Mouse (Mus musculus) frontal cortex, adult 2 months (tissue): Measurements from ENCODE around the gene Tmem156. TPM values are rescaled to one million over a fixed set of nuclear protein-coding genes. Genes with fewer than 3 reads are reported as not detected.
A peak's percentile ranks its signal among the peaks of the same experiment; 100 is the strongest.

ENCODE experiments used
- DNase-seq, 2 experiments: peaks; one replicate each; pipeline ENCODE4 v3.0.0; 2022; ENCODE audit warnings: low spot score in 1 of 2; ENCODE audit errors: extremely low spot score in 1 of 2
- polyA plus RNA-seq: library from polyadenylated mRNA; depleted of rRNA; stranded (reverse); fragments of >200 nt; gene quantifications from 2 replicates; pipeline ENCODE4 v1.2.3, GENCODE M21; 2012

Tmem156 gene
- polyA plus RNA-seq, 1 experiment, result 0.40 TPM

- DNase-seq, result no peak
These were observed 8.1 kb upstream of the Tmem156 start for GRCm38 (mm10) chr5:65100002-65100401.

- DNase-seq, result no peak
These were observed 5.5 kb upstream of the Tmem156 start for GRCm38 (mm10) chr5:65097457-65097856.

- DNase-seq, result no peak
These were observed 4.9 kb upstream of the Tmem156 start for GRCm38 (mm10) chr5:65096805-65097204.

- DNase-seq, result no peak
These were observed 4.2 kb upstream of the Tmem156 start for GRCm38 (mm10) chr5:65096082-65096481.

- DNase-seq, result no peak
These were observed 3.1 kb upstream of the Tmem156 start for GRCm38 (mm10) chr5:65094902-65095545.

GRCm38 (mm10) chr5:65093769-65094168 is 1.8 kb upstream of the Tmem156 start:
- no peak for DNase-seq

- DNase-seq, result no peak
These were observed 611 bp downstream of the Tmem156 start for GRCm38 (mm10) chr5:65091184-65091858.

GRCm38 (mm10) chr5:65089707-65090106 is 2.2 kb downstream of the Tmem156 start:
- no peak for DNase-seq

GRCm38 (mm10) chr5:65086522-65086921 is 5.4 kb downstream of the Tmem156 start:
- DNase-seq, result no peak

- no peak for DNase-seq
These were observed 10.1 kb downstream of the Tmem156 start for GRCm38 (mm10) chr5:65081836-65082235.

GRCm38 (mm10) chr5:65079881-65080280 is 12.1 kb downstream of the Tmem156 start:
- DNase-seq, result peak; percentile 8 to 66

GRCm38 (mm10) chr5:65078081-65078480 is 13.9 kb downstream of the Tmem156 start:
- no peak for DNase-seq

GRCm38 (mm10) chr5:65076748-65077147 is 15.2 kb downstream of the Tmem156 start:
- no peak for DNase-seq

GRCm38 (mm10) chr5:65076087-65076486 is 15.8 kb downstream of the Tmem156 start:
- DNase-seq, result peak in 1 of 2 experiments; percentile 15

- no peak for DNase-seq
These were observed 17.2 kb downstream of the Tmem156 start for GRCm38 (mm10) chr5:65074693-65075092.

GRCm38 (mm10) chr5:65073247-65073646 is 18.7 kb downstream of the Tmem156 start:
- no peak for DNase-seq

- DNase-seq, result peak in 1 of 2 experiments; percentile 6
These were observed 20.2 kb downstream of the Tmem156 start for GRCm38 (mm10) chr5:65071689-65072118.

- DNase-seq, result no peak
These were observed 22.1 kb downstream of the Tmem156 start for GRCm38 (mm10) chr5:65069872-65070271.

GRCm38 (mm10) chr5:65068166-65068565 is 23.8 kb downstream of the Tmem156 start:
- no peak for DNase-seq

- DNase-seq, result no peak
These were observed 28.7 kb downstream of the Tmem156 start for GRCm38 (mm10) chr5:65063266-65063665.

- DNase-seq, result no peak
These were observed 29.7 kb downstream of the Tmem156 start for GRCm38 (mm10) chr5:65062236-65062635.

GRCm38 (mm10) chr5:65059806-65060205 is 32.1 kb downstream of the Tmem156 start:
- no peak for DNase-seq
